Comparison of ENCODE assay signal across 33 mouse cellular contexts in the genomic region with DNA sequence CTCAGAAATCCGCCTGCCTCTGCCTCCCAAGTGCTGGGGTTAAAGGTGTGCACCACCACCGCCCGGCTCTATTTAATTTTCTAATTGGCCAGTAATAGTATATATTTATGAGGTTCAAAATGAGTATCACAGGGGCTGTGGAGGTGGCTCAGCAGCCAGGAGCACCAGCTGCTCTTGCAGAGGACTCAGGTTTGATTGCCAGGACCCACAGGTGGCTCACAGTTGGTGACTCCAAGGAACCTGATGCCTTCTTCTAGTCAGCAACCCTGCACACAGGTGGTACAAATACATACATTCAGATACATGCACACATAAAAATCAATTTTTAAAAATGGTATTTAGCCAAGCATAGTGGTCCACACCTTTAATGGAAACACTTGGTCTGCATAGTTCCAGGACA. TPM values are rescaled to one million over a fixed set of nuclear protein-coding genes. Genes with fewer than 3 reads are reported as not detected.
DNase-seq lines count a peak whose midpoint lies in the region; ATAC-seq lines count a peak whose summit lies in the region.
"Had no signal": no experiment of that assay in that cellular context is flagged by ENCODE, and none has a peak within 500 bp of the region (broad histone marks: within the 10 kb centered on the region; RNA-seq: fewer than 3 reads in every experiment).

No protein-coding gene starts in this region.

- H3K9ac ChIP-seq in heart, embryonic 15.5 days: no peak overlapping the region
- H3K9ac ChIP-seq in forebrain, embryonic 12.5 days: no peak overlapping the region
- H3K9ac ChIP-seq: forebrain, postnatal 0 days; heart, embryonic 12.5 days; hindbrain, embryonic 14.5 days; limb, embryonic 12.5 days; lung, embryonic 15.5 days had no signal

- no peaks in the 10 kb centered on the region for H3K27me3 ChIP-seq in heart, embryonic 15.5 days
- H3K27me3 ChIP-seq in forebrain, embryonic 12.5 days: no peaks in the 10 kb centered on the region
- H3K27me3 ChIP-seq: heart, embryonic 12.5 days; limb, embryonic 12.5 days; lung, embryonic 15.5 days had no signal

- peak overlapping the region; percentile 62; the same call in 1 of the 2 replicates for H3K27ac ChIP-seq in heart, embryonic 15.5 days
- H3K27ac ChIP-seq in forebrain, embryonic 12.5 days: no peak overlapping the region
- H3K27ac ChIP-seq: heart, adult 2 months; hindbrain, embryonic 14.5 days; limb, embryonic 12.5 days; lung, embryonic 15.5 days had no signal

- H3K4me1 ChIP-seq in heart, embryonic 15.5 days (replicated peaks): peaks cover 4% of the 10 kb centered on the region; the same call in 1 of the 2 replicates
- H3K4me1 ChIP-seq in forebrain, embryonic 12.5 days: no peaks in the 10 kb centered on the region
- H3K4me1 ChIP-seq: limb, embryonic 12.5 days; lung, embryonic 15.5 days had no signal

- ATAC-seq in heart, embryonic 15.5 days (replicated peaks; ENCODE audit: insufficient number of reproducible peaks, insufficient read depth, low FRiP score, low read depth): no peak
- ATAC-seq in activated CD4-positive, CD25-positive, alpha-beta regulatory T cell, adult 4 months: no peak
- ATAC-seq in forebrain, embryonic 12.5 days (ENCODE audit: low FRiP score): no peak
- ATAC-seq: forebrain, postnatal 0 days; midbrain, embryonic 16.5 days had no signal

- peak; percentile 57 for DNase-seq in cerebellum, adult 11 months
- DNase-seq in cerebellum, postnatal 4 days (ENCODE audit: low spot score in 2 of 2): no peak
- DNase-seq in heart, adult 11 months: no peak
- DNase-seq in cerebellum, adult 9-11 months: peak; percentile 80
- DNase-seq: adrenal gland, postnatal 14 days; forebrain, postnatal 0 days; gastrocnemius, postnatal 25 days; heart, adult 2 months; heart, postnatal 4 days; kidney, adult 9 months; kidney, postnatal 10 days; layer of hippocampus, adult 9-11 months; right cerebral cortex, adult 18-20 months; spleen, adult 18-20 months; thymus, postnatal 14 days had no signal

- no peaks in the 10 kb centered on the region for H3K9me3 ChIP-seq in heart, embryonic 15.5 days (replicated peaks)
- no peaks in the 10 kb centered on the region for H3K9me3 ChIP-seq in forebrain, embryonic 12.5 days
- H3K9me3 ChIP-seq: G1E; heart, embryonic 12.5 days; limb, embryonic 12.5 days; lung, embryonic 15.5 days had no signal

- no peak overlapping the region for H3K4me2 ChIP-seq in heart, embryonic 15.5 days
- H3K4me2 ChIP-seq in forebrain, embryonic 12.5 days: no peak overlapping the region
- H3K4me2 ChIP-seq: hindbrain, embryonic 14.5 days; limb, embryonic 12.5 days; lung, embryonic 15.5 days; midbrain, embryonic 11.5 days had no signal

- H3K4me3 ChIP-seq in heart, embryonic 15.5 days: no peak overlapping the region
- no peak overlapping the region for H3K4me3 ChIP-seq in forebrain, embryonic 12.5 days (replicated peaks)
- H3K4me3 ChIP-seq: erythroblast, embryonic 14.5 days; heart, adult 2 months; heart, embryonic 12.5 days; limb, embryonic 12.5 days; lung, embryonic 15.5 days had no signal

- peaks cover 21% of the 10 kb centered on the region for H3K36me3 ChIP-seq in heart, embryonic 15.5 days
- peaks cover 38% of the 10 kb centered on the region for H3K36me3 ChIP-seq in forebrain, embryonic 12.5 days (replicated peaks)

- WGBS in heart, embryonic 15.5 days: 88% methylated on average over 3 of the region's 3 CpGs
- 94% methylated on average over 3 of the region's 3 CpGs for WGBS in forebrain, embryonic 12.5 days

RNA-seq across cellular contexts. Expression of gene Sccpdh, which starts 20.0 kb away (rescaled TPM):
- polyA plus RNA-seq in heart, embryonic 15.5 days (2015; fragmentation: Nextera tagmentation; extraction: Ambion mirVana): 87.0 and 94.9 TPM in 2 replicates
- 1 to 10 TPM; 5.9 to 7.6 TPM for polyA plus RNA-seq in activated CD4-positive, CD25-positive, alpha-beta regulatory T cell, adult 4 months (2017; shearing (Covaris generic))
- 82.2 and 83.1 TPM in 2 replicates for polyA plus RNA-seq in forebrain, embryonic 12.5 days (2016; fragmentation: Nextera tagmentation; extraction: Ambion mirVana)
- polyA plus RNA-seq: erythroblast, embryonic 14.5 days had no signal

RNA-seq across cellular contexts. Expression of gene Kif28, which starts 57.1 kb away (rescaled TPM):
- 0.06 and 0.08 TPM in 2 replicates for polyA plus RNA-seq in heart, embryonic 15.5 days (2015; fragmentation: Nextera tagmentation; extraction: Ambion mirVana)
- polyA plus RNA-seq in activated CD4-positive, CD25-positive, alpha-beta regulatory T cell, adult 4 months (2017; shearing (Covaris generic)): not detected
- not detected in 2 replicates for polyA plus RNA-seq in forebrain, embryonic 12.5 days (2016; fragmentation: Nextera tagmentation; extraction: Ambion mirVana)
- polyA plus RNA-seq: C2C12; erythroblast, embryonic 14.5 days; forebrain, embryonic 11.5 days; forebrain, postnatal 0 days; G1E; heart, embryonic 12.5 days; hindbrain, embryonic 14.5 days; intestine, postnatal 0 days; limb, embryonic 12.5 days; liver, adult 2 months; liver, embryonic 16.5 days; lung, embryonic 15.5 days; midbrain, embryonic 11.5 days; midbrain, embryonic 16.5 days; neural tube, embryonic 11.5 days; urinary bladder, adult 2 months had no signal

Comparison
In these comparisons a context has a peak if more than half of its experiments do, and no peak if none do; other contexts are left out.
1. DNase-seq: peak in cerebellum, adult 11 months (single experiment) and cerebellum, adult 9-11 months (single experiment); none in cerebellum, postnatal 4 days (0 of 2) and heart, adult 11 months (single experiment).